Mouse (Mus musculus): ENCODE results near the gene Hadha.

- TF ChIP-seq CTCF (IDR thresholded peaks at IDR 0.05; ENCODE audit: extremely low read depth, insufficient read depth, insufficient read length, insufficient replicate concordance), result no peak
- TF ChIP-seq POLR2A (IDR thresholded peaks at IDR 0.05; ENCODE audit: low read depth, low read length), result no peak
Measured at GRCm38 (mm10) chr5:30110371-30111060, 44.4 kb downstream of the Hadha start.
